Mouse (Mus musculus): ENCODE measurements around the gene Cux1.

- TF ChIP-seq CTCF (IDR thresholded peaks at IDR 0.05; ENCODE audit: extremely low read depth, insufficient read depth, low read length), result no peak
- TF ChIP-seq POLR2A (IDR thresholded peaks at IDR 0.05; ENCODE audit: extremely low read depth, insufficient read depth, low read length), result no peak
These were observed 5.6 kb downstream of the Cux1 start for GRCm38 (mm10) chr5:136561641-136562040.
